Mouse (Mus musculus) fibroblast of lung, adult 2 months (primary cell): ENCODE measurements around the gene Hoxc5.

Experiments
- DNase-seq: peaks from one replicate; pipeline ENCODE4 v3.0.0-alpha.2; 2011; ENCODE audit warnings: low read depth

Hoxc5 gene

GRCm38 (mm10) chr15:103038701-103039480 is 71.6 kb downstream of the Hoxc5 start:
- no peak for DNase-seq

- DNase-seq: no peak
Measured at GRCm38 (mm10) chr15:103039609-103040008, 72.4 kb downstream of the Hoxc5 start.

- DNase-seq: no peak
Measured at GRCm38 (mm10) chr15:103040601-103041000, 73.4 kb downstream of the Hoxc5 start.

GRCm38 (mm10) chr15:103041613-103042012 is 74.4 kb downstream of the Hoxc5 start:
- DNase-seq: no peak

GRCm38 (mm10) chr15:103042209-103042608 is 75.0 kb downstream of the Hoxc5 start:
- no peak for DNase-seq

DNA sequence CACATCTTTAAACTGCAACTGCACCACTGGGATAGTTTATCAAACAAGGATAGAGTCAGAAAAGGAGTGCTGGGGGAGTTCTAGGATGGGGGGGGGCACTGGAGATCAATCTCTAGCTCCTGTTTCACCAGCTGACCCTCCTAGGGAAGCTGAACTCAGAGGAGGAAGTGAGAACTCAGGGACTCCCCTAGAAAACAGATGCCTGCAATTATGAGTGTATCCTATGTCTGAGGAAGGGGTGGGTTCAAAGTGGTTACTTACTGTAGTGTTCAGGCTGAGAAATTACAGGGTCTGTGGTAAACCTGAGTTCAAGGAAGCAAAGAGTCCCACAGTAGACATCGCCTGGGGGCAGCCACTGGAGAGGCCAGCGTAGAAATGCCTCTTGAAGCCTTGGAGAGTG is 84.4 kb downstream of the Hoxc5 start:
- DNase-seq: no peak

GRCm38 (mm10) chr15:103053210-103053609 is 86.0 kb downstream of the Hoxc5 start:
- no peak for DNase-seq

- no peak for DNase-seq
Measured at GRCm38 (mm10) chr15:103056396-103056795, 89.2 kb downstream of the Hoxc5 start.

DNA sequence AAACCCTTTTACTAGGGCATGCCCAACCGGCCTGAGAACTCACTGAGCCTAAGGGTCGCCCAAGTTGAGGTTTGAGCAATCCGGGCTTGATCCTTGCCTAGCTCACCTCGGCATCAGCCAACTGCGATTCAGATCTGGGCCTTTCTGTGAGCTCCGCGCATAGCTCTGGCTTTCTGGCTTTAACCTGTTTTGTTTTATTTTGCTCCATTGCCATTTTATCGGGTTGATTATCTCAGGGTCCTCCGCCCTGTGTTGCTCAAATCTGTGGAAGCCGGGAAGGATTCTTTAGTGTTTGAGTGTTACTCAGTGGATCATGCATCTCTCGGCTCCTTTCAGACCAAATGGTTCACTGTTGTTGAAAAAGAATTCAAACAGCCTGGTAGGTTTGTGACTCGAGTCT is 91.5 kb downstream of the Hoxc5 start:
- no peak for DNase-seq

GRCm38 (mm10) chr15:103059393-103059992 is 92.2 kb downstream of the Hoxc5 start:
- no peak for DNase-seq

GRCm38 (mm10) chr15:103060021-103060340 is 92.7 kb downstream of the Hoxc5 start:
- DNase-seq: no peak

DNA sequence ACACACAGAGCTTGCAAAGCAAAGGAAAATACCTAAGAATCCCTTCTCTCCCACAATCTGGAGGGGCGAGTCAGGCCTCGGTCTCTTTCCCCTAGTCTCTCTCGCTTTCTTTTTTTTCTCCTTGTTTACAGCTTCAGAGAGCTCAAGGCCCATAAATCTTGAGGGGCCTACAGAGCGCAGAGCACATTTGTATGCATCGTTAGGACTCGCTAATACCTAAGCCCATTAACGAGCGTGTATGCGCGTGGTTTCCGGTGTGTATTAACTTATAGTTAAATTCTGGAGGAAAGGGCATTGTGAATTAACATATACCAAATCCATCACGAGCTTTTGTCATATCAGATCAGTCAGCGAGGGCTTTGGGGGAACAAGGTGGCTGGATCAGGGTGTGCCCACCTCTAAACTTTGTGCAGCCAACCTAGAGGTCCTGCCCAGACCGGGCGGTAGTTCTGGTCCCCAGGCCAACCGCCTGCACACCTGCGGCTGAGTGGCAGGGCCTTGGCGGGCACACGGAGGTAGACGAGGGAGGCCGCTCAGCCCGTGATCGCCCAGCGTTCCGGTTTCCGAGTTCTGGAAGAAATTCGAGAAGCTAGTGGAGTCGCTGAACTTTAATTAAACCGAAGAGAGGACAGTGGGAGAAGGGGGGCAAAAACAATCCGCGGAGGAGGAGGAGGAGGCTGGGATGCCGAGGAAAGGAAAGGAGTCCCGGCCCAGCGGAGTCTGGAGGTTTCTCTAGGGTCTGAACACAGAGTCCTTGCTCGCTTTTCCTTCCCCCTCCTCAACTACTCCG is 93.3 kb downstream of the Hoxc5 start:
- DNase-seq: no peak

DNA sequence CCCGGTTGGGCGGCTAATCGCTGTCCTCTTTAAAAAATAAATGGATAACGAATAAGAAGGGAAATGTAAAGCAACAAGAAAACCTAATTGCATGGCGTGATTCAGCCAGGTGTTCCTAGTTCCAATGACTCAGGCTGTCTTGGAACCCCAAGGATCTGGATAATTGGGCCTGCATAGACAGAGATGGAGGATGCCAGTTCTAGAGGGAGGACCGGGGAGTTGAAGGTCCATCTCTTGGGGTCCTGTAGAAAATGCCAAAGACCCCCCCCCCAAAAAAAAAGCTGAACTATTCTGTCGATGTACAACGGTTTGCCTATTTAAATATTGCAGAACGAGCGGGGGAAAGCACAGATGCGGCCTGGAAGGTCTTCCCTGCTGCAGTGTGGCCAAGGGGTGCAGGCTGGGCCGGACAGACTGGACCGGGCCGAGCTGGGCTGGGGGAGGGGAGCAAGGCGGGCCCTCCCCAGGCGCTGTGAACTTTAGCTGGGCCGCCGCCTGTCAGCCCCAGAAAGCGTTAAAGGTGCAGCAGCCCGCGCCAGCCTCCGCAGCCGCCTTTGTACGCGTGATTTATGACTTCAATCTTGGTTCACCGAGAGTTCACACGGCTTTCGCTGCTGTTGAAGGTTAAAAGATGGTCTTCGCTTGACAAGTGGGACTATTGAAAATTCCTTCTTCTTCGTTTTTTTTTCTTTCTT is 94.0 kb downstream of the Hoxc5 start:
- no peak for DNase-seq

GRCm38 (mm10) chr15:103061988-103062387 is 94.7 kb downstream of the Hoxc5 start:
- DNase-seq: no peak

- DNase-seq: no peak
Measured at GRCm38 (mm10) chr15:103065642-103066041, 98.4 kb downstream of the Hoxc5 start.
